Mouse (Mus musculus) adipocyte (in vitro differentiated cells): ENCODE data around the gene Klra7.
"Not testable (repeated sequence)": the region's sequence is repeated elsewhere in the genome, so short reads cannot be mapped to it uniquely, and the experiment has no call there.

ENCODE experiments used
- DNase-seq: peaks from one replicate; pipeline ENCODE4 v3.0.0-alpha.2; 2016; ENCODE audit warnings: low spot score

The Klra7 gene

GRCm38 (mm10) chr6:130233222-130233621 lies at the start of gene Klra7:
Gene Klra7 (minus strand): TSS chr6:130233322.
- DNase-seq = no peak

- not testable (repeated sequence) for DNase-seq
Measured at GRCm38 (mm10) chr6:130281828-130282227, 48.7 kb upstream of the Klra7 start, which contains the start of gene Klra10. Gene Klra10 (minus strand): TSS chr6:130281928.

GRCm38 (mm10) chr6:130255326-130255725 lies 22.2 kb upstream of the Klra7 start:
- DNase-seq = peak; percentile 64

GRCm38 (mm10) chr6:130237536-130237935 lies 4.4 kb upstream of the Klra7 start:
- DNase-seq = no peak

GRCm38 (mm10) chr6:130236635-130237034 lies 3.5 kb upstream of the Klra7 start:
- DNase-seq = no peak

GRCm38 (mm10) chr6:130197453-130197852 lies 35.7 kb downstream of the Klra7 start:
- not testable (repeated sequence) for DNase-seq

- DNase-seq = not testable (repeated sequence)
Measured at GRCm38 (mm10) chr6:130193012-130193411, 40.1 kb downstream of the Klra7 start, which contains the start of gene Klra9. Gene Klra9 (minus strand): TSS chr6:130193112.
